Mouse (Mus musculus) 416B (cell line): ENCODE results near the gene Pla2g1b.

Experiments used
- DNase-seq: peaks from one replicate; pipeline ENCODE4 v3.0.0; 2011; ENCODE audit warnings: low read depth

Pla2g1b gene

DNA sequence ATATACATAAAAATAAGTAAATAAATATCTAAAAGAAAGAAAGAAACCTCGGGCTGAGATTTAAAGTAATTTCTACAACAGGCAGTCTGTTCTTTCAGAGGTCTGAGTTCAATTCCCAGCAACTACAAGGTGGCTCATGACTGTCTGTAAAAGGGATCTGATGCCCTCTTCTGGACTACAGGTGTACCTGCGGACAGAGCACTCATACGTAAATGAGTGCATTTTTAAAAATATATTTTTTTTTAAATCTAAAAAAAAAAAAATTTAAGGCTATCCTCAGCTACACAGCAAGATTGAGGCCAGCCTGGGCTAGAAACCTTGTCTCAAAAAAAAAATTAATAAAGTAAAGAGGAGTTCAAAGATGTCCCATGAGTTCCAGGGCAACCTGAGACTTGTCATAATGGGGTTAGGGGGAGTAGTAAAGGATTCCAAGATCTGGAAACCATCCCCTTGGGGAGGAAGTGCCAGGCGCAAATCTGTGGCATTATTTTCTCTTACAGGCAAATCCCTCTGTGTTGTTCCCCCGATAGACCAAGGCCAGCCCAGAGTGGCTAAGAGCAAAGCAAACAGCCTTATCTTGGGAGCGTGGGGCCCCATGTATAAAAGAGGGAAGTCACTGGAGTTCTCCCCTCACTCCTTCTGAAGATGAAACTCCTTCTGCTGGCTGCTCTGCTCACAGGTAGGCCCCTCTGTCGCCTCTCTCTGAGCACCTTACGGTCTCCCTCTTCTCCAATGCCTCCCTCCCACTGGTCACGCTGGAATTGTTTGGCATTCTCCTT, at the start of gene Pla2g1b:
Gene Pla2g1b, plus strand, starts transcription at position 621 of the 779 bp plus-strand sequence.
- peak; percentile 67 for DNase-seq

- no peak for DNase-seq
Observed at GRCm38 (mm10) chr5:115428831-115429358, 37.2 kb upstream of the Pla2g1b start.

DNA sequence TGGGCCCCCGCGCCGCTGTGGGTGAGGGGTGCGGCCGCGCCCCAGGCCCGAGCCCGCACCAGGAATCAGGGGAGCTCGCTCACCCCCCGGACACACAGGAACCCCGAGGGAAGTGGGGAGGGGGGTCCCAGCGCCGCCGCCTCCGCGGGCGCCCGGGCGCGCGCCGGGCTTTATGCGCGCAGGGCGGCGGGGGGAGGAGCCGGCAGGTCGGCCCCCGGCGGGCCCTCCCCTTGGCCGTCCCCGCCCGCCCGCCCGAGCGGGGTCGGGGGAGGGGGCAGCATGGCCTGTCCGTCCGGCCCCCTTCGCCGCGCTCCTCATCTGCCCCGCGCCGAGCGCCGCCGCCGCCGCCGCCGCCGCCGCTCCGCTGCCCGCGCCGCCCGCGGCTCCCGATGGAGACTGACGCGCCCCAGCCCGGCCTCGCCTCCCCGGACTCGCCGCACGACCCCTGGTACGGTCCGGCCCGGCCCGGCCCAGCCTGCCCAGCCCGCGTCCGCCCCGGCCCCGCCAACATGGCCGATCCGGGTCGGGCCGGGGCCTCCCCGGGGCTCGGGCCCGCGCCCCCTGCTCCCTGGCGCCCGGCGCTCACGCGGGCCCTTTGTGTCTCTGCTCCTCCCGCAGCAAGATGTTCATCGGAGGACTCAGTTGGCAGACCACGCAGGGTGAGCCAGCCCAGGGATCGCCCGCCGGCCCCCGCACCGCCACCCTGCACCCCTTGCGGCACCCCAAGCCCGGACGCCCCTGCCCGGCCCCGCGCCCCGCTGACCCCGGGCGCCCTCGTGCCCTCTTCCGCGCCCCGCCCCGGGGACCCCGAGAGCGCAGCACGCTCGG, 36.5 kb upstream of the Pla2g1b start, which contains the start of gene Msi1:
Gene Msi1, plus strand, starts transcription at position 241 of the 828 bp plus-strand sequence.
- DNase-seq, result no peak

DNA sequence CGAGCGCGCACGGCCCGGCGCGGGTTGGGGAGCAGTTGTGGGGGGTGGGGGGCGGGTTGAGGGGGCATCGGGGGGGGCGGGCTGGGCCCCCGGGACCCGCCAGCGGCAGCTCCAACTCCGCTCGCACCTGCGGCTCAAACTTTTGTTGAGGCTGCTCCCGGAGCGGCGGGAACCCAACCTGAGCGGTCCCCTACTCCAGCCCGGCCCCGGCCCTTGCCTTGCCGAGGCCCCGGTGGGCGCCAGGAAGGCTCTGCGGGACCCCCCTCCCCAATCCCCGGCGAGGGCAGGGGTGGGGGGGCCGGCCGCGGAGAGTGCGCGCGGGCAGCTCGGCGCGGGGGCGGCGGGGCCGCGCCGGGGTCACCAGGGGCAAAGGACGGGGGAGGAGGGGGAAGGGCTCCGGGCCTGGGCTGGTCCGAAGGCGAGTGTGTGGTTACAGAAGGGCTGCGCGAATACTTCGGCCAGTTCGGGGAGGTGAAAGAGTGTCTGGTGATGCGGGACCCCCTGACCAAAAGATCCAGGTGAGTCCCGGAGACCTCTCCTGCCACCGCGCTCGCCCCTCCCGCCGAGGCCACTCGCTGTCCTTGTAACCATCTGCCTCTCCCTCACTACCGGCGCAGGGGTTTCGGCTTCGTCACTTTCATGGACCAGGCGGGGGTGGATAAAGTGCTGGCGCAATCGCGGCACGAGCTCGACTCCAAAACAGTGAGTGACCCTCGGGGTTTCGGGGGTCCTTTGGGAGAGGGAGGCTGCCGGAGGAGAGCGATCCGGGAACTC, 35.7 kb upstream of the Pla2g1b start:
- DNase-seq, result no peak

GRCm38 (mm10) chr5:115431061-115431897, 34.8 kb upstream of the Pla2g1b start:
- DNase-seq, result no peak

DNA sequence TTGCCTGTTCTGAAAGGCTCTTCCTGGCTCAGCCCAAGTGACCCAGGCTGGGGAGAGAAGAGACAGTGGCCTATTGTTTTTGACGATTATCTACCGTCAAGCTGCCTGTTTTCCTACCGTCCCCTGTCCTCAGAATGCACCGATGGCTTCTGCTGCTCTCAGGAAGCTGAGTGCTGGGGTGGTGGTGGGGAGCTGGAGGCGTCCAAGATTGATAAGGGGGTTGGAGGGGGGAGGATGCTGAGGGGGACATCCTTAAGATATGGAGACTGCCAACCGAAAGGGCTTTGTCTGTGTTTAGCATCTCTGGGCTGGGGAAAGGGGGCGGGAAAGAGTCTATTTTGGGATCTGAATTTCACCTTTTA, 34.2 kb upstream of the Pla2g1b start:
- DNase-seq, result no peak

DNA sequence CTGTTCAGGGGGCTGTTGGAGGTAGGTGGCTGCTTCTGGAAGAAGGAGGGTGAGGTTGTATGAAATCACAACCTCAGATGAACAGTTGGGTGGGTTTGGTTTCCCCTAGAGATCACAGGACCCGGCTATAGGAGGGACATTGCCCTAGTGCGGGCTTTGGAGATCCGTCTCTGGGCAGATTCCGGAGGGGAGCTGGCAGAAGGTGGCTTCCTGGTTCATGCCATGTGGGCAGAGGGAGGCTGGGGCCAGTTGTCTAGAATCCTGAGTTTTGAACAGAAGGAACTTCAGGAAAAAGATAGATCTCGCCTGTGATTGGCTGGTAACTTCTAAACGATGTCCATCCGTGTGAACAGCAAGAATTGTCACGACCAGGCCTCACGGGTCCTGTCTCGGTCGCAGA, 33.7 kb upstream of the Pla2g1b start:
- no peak for DNase-seq

GRCm38 (mm10) chr5:115433191-115433590, 32.9 kb upstream of the Pla2g1b start:
- no peak for DNase-seq

- DNase-seq, result no peak
Observed at GRCm38 (mm10) chr5:115434280-115434852, 31.7 kb upstream of the Pla2g1b start.

DNA sequence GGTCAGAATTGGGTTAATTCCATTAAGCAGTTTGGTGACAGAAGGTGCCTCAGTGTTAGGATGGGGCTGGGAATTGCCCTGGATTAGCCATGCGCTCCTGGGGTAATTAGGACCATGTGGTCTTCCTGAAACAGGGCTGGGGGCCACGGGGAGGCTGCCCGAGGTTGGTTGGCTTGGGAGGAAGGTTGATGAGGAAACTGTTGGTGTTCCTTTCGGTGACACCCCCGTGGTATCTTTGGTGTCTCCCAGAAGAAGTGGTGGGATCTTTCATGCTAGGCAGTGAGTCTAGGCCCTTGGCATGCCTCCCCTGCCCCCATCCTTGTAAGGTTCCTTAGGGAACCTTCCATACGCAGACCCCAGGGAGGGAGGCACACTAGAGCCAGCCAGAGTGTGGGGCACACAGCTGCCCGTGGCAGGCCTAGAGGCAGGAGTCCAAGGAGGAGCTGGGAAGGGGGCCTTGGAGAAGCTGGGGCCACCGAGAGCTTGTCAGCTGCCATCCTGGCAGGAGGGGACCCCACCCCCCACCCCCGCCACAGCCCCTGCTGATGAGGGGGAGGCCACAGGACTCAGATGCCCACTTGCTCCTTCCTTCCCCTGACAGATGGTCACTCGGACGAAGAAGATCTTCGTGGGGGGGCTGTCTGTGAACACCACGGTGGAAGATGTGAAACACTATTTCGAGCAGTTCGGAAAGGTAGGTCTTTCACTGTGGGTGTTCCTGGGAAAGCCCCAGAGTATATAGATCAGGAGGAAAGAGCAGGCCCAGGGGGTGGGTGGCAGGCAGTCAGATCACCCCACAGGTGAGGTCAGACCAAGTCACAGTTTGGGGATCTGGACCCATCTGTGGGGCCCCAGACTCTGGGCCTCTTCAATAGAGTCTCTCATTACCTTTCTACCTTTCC, 31.0 kb upstream of the Pla2g1b start:
- DNase-seq, result no peak

DNA sequence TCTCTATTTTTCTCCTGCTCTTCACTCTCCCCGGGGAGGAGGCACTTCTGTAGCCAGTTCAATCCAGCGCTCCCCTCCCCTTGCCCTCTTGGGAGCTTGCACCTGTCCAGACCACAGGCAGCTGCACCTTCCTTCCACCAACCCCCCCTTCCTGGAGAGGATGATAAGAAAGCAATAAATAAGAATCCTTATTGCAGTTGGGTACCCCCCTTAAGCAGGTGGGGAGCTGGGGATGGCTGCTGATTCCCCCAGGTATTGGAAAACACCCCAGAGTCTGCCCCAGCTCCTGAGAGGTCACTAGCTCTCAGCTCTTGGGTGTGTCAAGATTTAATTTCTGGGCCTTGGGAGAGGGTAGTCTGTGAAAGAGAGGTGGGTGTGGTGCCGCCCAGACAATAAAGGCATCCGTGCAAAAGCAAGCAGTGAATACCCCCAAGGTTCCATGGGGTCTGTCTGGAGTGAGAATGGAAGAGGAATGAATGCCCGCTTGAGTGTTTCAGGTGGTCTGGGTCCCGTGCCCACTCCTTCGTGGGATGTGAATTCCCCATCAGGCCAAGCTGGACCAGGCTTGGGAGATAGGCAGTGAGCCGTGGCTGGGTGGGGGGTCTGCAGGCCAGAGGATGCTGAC, 30.2 kb upstream of the Pla2g1b start:
- DNase-seq, result no peak

DNA sequence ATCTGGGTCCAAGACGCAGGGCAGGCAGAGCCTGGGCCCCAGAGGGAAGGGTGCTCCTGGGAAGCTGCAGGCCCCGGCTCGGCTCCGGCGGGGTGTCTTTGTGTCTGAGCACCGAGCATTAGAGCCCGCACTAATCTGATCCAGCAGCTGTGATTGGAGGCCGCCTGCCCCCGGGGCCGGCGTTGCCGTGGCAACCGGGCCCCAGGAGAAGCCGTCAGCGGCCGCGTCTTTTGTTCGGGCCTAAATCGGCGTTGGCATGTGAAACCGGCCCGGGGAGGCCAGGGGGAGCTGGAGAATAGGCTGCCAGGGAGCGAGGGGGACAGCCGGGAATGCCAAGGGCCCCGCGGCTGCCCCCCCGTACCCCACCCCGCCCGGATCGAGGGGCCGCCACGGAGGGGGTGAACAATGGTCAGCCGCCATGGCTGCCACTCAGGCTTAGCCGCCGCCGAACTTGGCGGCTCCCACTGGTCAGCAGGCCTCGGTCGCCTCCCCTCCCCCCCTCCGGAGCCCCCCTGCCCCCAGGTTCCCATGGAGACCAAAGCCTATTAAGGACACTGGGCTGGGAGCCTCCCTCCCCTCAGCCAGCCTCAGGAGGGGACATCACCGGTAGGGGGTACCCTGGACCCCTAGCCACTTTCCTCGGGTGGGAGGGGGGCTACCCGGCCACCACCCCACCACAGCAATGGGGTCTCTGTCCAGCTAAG, 29.5 kb upstream of the Pla2g1b start:
- no peak for DNase-seq

DNA sequence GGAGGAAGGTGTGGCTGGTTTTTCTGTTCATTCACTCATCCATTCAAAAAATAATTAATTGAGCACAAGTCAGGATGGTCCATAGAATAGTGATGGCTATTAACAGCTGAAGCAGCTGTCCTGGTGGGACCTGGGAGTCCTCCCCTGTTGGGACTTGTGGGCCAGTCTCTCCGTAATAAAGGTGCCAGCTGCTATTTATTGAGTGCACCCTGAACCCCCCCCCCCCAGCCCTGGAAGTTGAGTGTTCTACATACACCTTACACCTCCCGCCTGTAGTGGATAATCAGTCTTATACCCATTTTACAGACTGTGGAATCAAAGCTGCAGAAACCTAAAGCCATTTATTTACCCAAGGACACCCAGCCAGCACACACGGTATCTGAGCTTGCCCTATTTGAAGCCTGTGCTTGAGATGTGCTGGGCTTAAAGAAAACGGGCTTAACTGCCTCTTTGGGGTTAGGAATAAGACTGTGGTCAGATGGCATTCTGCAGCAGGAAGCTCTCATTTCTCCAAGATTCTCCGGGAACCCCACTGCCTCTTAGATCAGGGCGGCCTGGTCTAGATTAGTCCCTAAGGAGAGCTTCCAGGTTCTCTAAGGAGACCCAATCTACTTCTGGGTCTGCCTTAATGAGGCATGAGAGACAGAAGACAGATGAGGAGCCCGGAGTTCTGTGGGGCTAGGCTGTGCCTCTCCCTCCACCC, 28.7 kb upstream of the Pla2g1b start:
- DNase-seq, result no peak

DNA sequence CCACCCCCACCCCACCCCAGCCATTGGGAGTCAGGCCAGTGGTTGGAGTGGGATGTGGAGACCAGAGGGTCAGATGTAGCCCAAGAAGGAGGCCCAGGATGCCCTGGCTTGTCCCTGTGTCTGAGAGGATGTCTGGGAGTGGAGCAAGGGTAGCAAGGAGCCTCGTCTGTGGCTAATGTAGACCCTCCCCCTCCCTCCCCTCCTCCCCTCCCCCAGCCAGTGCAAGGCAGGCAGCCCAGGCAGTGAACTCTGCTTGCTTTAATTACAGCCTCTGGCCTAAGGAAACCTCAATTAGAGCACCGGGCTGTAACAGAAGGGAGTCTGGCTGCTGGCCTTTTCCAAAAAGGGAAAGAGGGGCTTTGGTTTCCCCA, 28.1 kb upstream of the Pla2g1b start:
- DNase-seq, result no peak

- no peak for DNase-seq
Observed at GRCm38 (mm10) chr5:115438667-115439066, 27.4 kb upstream of the Pla2g1b start.

DNA sequence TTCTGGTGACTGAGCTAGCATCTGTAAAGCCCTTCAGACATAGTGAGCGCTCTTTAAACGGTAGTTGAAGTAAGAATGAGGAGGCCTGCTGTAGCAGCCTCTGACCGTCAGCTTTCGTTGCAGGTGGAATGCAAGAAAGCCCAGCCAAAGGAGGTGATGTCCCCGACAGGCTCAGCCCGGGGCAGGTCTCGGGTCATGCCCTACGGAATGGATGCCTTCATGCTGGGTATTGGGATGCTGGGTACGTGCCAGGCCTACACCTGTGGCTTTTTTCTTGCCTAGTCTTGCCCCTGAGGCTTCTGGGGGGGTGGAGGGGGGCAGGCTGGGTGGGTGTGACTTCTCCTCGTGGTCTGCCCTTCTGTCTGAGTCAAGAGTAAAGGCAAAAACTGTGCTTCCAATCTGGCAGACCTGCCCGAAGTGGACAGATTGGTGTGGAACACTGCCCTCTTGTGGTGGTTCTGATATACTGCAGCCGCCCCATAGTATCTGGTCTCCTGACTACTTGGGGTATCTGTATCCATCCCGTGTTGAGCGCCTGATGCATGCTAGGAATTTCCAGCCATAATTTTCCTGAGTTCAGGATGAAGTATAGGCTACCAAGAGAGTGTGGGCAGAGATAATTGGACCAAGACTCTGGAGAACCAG, 24.7 kb upstream of the Pla2g1b start:
- peak; percentile 78 for DNase-seq

DNA sequence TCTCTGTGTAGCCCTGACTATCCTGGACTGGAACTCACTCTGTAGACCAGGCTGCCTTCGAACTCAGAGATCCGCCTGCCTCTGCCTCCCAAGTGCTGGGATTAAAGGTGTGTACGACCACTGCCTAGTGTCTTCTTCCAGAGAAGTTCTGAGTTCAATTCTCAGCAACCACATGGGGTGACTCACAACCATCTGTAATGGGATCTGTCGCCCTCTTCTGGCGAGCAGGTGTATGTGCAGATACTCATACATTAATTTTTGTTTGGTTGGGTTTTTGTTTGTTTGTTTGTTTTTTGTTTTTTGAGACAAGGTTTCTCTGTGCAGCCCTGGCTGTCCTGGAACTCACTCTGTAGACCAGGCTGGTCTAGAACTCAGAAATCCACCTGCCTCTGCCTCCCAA, 23.4 kb upstream of the Pla2g1b start:
- peak; percentile 57 for DNase-seq

- no peak for DNase-seq
Observed at GRCm38 (mm10) chr5:115444130-115444529, 21.9 kb upstream of the Pla2g1b start.
